Comparison of ENCODE assay signal across 11 mouse cellular contexts in the genomic region with DNA sequence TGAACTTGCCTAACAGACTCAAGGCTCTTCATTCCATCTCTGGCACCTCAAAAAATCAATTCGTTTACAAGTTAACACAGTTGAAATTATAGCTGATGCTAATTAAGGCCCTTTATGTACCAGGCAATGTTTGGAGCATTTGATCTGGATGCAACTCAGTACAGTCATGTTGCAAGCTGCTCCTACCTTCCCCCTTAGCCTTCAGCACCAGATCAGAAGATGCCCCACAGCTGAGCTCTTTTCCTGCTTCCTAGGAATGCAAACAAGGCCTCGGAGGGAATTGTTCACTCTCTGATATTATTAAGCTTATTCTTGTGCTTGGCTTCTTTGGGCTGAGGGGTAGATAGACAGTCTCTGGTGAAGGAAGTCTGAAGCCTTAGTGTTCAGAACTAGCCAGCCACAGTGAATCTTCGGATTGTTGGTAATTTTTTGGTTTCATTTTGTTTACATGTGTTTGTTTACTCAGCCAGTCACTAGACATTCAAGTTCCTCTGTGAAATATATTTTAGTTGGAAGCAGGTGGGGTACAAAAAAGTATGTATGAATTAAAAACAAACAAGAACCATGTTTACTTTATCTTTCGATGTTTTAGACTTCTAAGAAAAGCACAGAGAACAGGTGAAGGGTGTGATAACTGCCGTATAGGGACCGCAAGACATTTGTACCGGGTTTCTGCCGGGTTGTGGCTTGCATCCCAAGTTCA.
DNase-seq lines count a peak whose midpoint lies in the region; ATAC-seq and TF ChIP-seq lines count a peak whose summit lies in the region.
"Had no signal": no experiment of that assay in that cellular context is flagged by ENCODE, and none has a peak within 500 bp of the region (broad histone marks: within the 10 kb centered on the region; RNA-seq: fewer than 3 reads in every experiment).

No protein-coding gene starts in this region.

- peaks cover 46% of the 10 kb centered on the region for H3K36me3 ChIP-seq in heart, adult 2 months (ENCODE audit: control insufficient read depth, insufficient read depth, low read length)
- H3K36me3 ChIP-seq in lung, embryonic 15.5 days = no peaks in the 10 kb centered on the region
- H3K36me3 ChIP-seq in hindbrain, postnatal 0 days (ENCODE audit: insufficient read depth, low read length) = no peaks in the 10 kb centered on the region
- H3K36me3 ChIP-seq in neural tube, embryonic 15.5 days = no peaks in the 10 kb centered on the region
- H3K36me3 ChIP-seq: forebrain, embryonic 12.5 days had no signal

- no peaks in the 10 kb centered on the region for H3K27me3 ChIP-seq in heart, adult 2 months (ENCODE audit: control insufficient read depth, insufficient read depth, low read length)
- no peaks in the 10 kb centered on the region for H3K27me3 ChIP-seq in lung, embryonic 15.5 days
- H3K27me3 ChIP-seq in hindbrain, postnatal 0 days (ENCODE audit: insufficient read depth, low read length) = no peaks in the 10 kb centered on the region
- H3K27me3 ChIP-seq in neural tube, embryonic 15.5 days (replicated peaks) = no peaks in the 10 kb centered on the region
- H3K27me3 ChIP-seq: forebrain, embryonic 12.5 days had no signal

- no peak overlapping the region for H3K4me2 ChIP-seq in lung, embryonic 15.5 days
- H3K4me2 ChIP-seq in hindbrain, postnatal 0 days (ENCODE audit: low read depth, low read length) = no peak overlapping the region
- no peak overlapping the region for H3K4me2 ChIP-seq in neural tube, embryonic 15.5 days
- H3K4me2 ChIP-seq: forebrain, embryonic 12.5 days had no signal

- 49% methylated on average over 8 of the region's 8 CpGs for WGBS in heart, adult 2 months
- 53% methylated on average over 8 of the region's 8 CpGs for WGBS in lung, embryonic 15.5 days
- 79% methylated on average over 8 of the region's 8 CpGs for WGBS in hindbrain, postnatal 0 days
- WGBS in neural tube, embryonic 15.5 days = 82% methylated on average over 8 of the region's 8 CpGs

- H3K4me1 ChIP-seq in heart, adult 2 months (ENCODE audit: control insufficient read depth, insufficient read depth, low read length) = peaks cover 54% of the 10 kb centered on the region
- H3K4me1 ChIP-seq in lung, embryonic 15.5 days = peaks cover 82% of the 10 kb centered on the region
- peaks cover 33% of the 10 kb centered on the region for H3K4me1 ChIP-seq in hindbrain, postnatal 0 days (ENCODE audit: insufficient read depth, low read length)
- H3K4me1 ChIP-seq in neural tube, embryonic 15.5 days = peaks cover 78% of the 10 kb centered on the region

- H3K9me3 ChIP-seq in lung, embryonic 15.5 days = no peaks in the 10 kb centered on the region
- H3K9me3 ChIP-seq in hindbrain, postnatal 0 days (ENCODE audit: low read length) = no peaks in the 10 kb centered on the region
- H3K9me3 ChIP-seq in neural tube, embryonic 15.5 days (replicated peaks) = no peaks in the 10 kb centered on the region
- H3K9me3 ChIP-seq: forebrain, embryonic 12.5 days had no signal

- TF ChIP-seq POLR2A in heart, adult 2 months (IDR thresholded peaks at IDR 0.05; ENCODE audit: insufficient read depth, low read depth, low read length) = no peak

- no peak for DNase-seq in heart, adult 2 months
- DNase-seq in heart, adult 8-10 months (ENCODE audit: low spot score) = no peak
- no peak for DNase-seq in lung, postnatal 10 days
- DNase-seq in hindbrain, postnatal 0 days (ENCODE audit: low spot score) = no peak
- DNase-seq in retina, postnatal 1 day = no peak
- no peak for DNase-seq in kidney, postnatal 10 days
- DNase-seq: cerebellum, postnatal 25 days; kidney, postnatal 36 days had no signal

- no peak for ATAC-seq in lung, embryonic 15.5 days (ENCODE audit: borderline replicate concordance, extremely low read depth, low FRiP score, low TSS enrichment)
- no peak for ATAC-seq in hindbrain, postnatal 0 days
- ATAC-seq in neural tube, embryonic 15.5 days (ENCODE audit: low FRiP score) = no peak

- TF ChIP-seq EP300 in heart, adult 2 months (IDR thresholded peaks at IDR 0.05; ENCODE audit: insufficient read depth, low read depth, low read length) = no peak

- peak overlapping the region; percentile 5; the same call in 1 of the 2 replicates for H3K4me3 ChIP-seq in heart, adult 2 months
- H3K4me3 ChIP-seq in lung, embryonic 15.5 days = no peak overlapping the region
- no peak overlapping the region for H3K4me3 ChIP-seq in hindbrain, postnatal 0 days (ENCODE audit: low read length)
- no peak overlapping the region for H3K4me3 ChIP-seq in neural tube, embryonic 15.5 days (replicated peaks)
- H3K4me3 ChIP-seq: forebrain, embryonic 12.5 days had no signal

- peak overlapping the region; percentile 18; the same call in 1 of the 2 replicates for H3K27ac ChIP-seq in heart, adult 2 months
- peak overlapping the region; percentile 31; the same call in 1 of the 2 replicates for H3K27ac ChIP-seq in lung, embryonic 15.5 days
- peak overlapping the region; percentile 45; the same call in 1 of the 2 replicates for H3K27ac ChIP-seq in hindbrain, postnatal 0 days
- H3K27ac ChIP-seq in neural tube, embryonic 15.5 days (replicated peaks) = 0 out of 2 replicates have a peak overlapping the region, but pooled peaks have one; percentile 13

- peak overlapping the region; percentile 35; the same call in 1 of the 2 replicates for H3K9ac ChIP-seq in heart, adult 2 months (ENCODE audit: low read depth, low read length)
- H3K9ac ChIP-seq in lung, embryonic 15.5 days = no peak overlapping the region
- no peak overlapping the region for H3K9ac ChIP-seq in hindbrain, postnatal 0 days (replicated peaks; ENCODE audit: low read length)
- H3K9ac ChIP-seq in neural tube, embryonic 15.5 days (replicated peaks) = no peak overlapping the region
- H3K9ac ChIP-seq: forebrain, embryonic 12.5 days had no signal

- TF ChIP-seq CTCF in heart, adult 2 months (IDR thresholded peaks at IDR 0.05) = no peak
- no peak for TF ChIP-seq CTCF in hindbrain, postnatal 0 days (IDR thresholded peaks at IDR 0.05; ENCODE audit: low read depth)

- intact Hi-C loops in heart, adult 2 months (cut with DNase I) = no loop called here

- H3K79me2 ChIP-seq in heart, adult 2 months (replicated peaks; ENCODE audit: control insufficient read depth, insufficient read depth, low read length) = peaks cover 15% of the 10 kb centered on the region
